Mouse (Mus musculus): Measurements from ENCODE around the gene Tctn3.

Gene Tctn3

DNA sequence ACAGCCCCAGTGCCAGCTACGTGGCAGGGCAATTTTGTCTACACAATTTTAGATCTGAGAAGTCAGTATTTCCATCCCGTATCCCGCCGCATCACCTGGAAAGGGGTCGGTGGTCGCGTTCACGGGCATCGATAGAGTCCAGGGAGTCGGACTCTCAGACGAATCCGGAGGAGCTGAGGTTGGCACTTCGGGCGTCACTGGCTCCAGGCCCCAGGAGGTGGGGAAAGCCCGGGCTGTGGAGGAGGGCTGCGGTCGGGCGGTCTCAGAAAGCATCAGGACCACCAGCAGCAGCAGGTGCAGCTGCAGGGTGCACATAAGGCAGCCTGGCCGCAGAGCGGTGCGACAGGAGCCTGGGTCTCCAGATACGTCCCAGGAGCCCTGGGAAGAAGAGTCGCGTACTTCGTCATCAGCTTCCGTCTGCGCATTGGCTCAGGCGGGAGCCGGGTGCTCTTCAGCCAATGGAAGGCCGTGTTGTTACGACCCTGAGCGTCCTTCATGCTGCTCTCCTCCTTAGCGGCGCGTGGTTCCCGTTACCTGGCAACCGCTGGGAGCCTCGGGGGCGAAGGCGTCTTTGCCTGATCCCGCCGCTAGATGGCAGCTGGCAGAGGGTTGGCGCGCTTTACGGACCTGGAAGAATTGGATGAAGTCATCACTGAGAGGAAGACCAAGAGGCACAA, at the start of gene Tctn3, which contains the start of gene Entpd1:
Gene Tctn3, minus strand, starts transcription at position 404 of the 677 bp plus-strand sequence.
Gene Entpd1, plus strand, starts transcription at position 537 of the 677 bp plus-strand sequence.
- peak; percentile 97 for DNase-seq (ENCODE audit: low read depth, low spot score)

DNA sequence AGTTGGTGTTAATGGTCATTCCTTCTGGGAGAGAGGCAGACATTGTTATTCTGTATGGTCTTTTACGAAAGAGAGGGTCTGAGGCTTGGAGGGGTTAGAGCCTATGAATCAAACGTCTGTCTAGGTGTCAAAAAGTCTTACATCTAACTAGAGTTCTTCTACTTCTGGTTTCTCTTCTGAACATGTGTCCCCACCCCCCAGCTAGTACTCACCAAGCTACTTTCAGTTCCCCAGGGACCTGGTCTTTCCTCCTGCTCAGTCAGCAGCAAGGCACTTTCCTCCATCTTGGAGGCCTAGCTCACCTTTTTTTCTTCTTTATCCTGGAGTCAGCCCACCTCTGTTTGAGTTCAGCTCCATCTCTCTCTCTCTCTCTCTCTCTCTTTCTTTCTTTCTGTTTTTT, 49.1 kb upstream of the Tctn3 start:
- DNase-seq (ENCODE audit: low read depth, low spot score) = peak; percentile 37

DNA sequence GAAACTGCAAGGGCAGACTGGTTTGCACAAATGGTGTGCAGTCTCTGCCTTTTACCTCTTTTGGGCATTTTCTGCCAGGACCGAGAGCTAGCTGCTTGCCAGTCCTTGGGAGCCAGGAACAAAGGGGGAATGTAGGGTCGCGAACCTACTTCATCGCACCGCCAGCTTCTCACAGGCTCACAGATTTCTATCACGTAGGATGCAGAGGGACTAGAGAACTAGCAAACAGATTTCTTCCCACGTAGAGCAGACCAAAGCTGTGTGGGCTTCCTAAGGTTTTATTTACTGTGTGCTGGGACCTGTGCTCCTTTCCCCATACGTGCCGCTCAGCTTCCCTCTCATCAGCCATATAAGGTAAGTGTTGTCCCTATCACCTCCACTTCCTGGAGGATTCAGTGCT, 48.5 kb upstream of the Tctn3 start:
- DNase-seq (ENCODE audit: low read depth, low spot score) = no peak

DNA sequence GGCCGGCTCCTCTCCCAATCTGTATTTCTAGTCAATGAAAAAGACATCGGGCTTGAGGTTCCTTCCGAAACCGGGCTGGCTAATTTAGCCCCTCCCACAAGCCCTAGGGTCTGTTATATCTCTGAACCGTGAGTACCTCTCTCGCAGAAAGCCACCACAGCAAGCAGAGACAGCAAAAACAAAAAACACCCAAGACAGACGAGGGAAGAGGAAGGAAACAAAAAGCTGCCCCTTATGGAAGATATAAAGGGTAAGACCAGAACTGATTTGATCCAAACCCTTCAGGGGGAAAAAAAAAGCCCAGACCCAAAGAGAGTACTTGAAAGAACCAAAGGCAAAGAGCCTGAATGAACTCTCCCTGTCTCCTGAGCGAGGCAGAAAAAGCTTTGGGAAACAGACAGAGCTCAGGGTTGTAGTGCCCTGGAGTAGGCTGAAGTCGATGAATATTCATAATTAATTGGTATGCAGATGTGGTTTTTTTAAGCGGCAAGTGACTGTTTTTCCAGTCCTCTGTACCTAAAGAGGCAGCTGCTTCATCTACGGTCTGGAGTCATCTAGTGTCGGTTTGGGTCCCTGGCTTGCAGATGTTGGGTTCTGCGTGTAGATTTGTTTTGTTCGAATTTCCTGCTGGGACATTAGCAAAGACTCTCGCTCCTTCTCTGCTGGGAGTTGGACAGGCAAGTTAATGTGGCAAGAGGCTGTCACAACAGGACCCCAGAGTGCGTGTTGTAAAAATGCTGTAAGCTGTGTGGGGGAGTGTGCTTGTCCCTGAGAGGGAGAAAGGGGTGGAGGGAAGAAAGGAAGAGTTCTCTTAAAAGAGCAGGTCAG, 47.8 kb upstream of the Tctn3 start:
- DNase-seq (ENCODE audit: low read depth, low spot score) = peak; percentile 21

DNA sequence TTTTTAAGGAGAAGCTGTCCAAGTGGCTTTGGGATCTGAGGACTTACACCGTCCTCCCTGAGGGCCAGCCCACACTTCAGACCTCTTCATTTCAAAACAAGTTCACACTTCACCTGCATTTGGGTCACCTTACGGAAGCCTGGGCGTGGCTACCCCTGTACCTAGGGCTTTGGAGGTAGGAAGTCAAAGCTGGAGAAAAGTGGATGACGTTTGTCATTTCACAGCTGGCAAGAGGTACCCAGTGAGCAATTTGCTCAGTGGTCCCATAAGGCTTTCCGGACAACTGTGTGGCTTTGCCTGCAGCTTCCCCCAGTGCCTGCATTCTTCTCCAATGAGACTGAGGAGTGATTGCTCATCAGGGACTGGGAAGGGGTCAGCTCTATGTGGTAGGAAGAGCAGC, 46.9 kb upstream of the Tctn3 start:
- no peak for DNase-seq (ENCODE audit: low read depth, low spot score)

DNA sequence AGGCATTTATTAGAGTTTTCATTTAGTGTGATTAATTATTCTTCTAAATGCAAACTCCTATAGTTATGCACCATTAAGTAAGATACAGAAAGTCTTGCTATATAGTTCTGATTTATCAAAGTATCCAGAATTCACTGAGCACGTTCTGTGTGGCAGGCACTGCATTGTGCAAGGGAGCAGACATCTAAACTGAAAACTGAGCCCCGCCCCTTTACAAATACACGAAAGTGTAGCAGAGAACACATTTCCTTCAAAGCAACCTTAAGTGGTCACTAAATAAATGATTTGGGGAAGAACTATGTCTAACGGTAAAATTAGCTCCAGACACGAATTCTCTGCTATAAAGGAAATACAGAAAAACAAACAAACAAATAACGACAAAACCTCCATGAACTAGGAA, 46.2 kb upstream of the Tctn3 start:
- DNase-seq (ENCODE audit: low read depth, low spot score) = no peak

DNA sequence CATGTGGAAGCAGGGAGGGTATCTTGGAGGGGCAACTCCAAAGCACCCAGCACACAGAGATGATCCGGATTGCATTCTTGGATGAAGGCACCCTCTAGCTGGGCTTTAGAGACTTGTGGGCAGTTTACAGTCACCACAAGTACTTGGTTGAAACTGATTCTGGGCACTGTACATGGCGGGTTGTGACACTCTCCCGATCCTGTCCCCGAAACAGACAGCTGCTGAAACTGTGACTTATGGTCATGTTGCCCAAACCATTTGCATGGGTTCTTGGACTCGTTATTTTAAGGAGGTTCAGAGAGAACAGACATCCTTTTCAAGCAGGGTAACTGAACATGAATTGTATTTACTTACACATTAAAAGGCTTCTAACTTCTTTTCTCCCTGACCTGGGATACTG, 44.2 kb upstream of the Tctn3 start:
- no peak for DNase-seq (ENCODE audit: low read depth, low spot score)

DNA sequence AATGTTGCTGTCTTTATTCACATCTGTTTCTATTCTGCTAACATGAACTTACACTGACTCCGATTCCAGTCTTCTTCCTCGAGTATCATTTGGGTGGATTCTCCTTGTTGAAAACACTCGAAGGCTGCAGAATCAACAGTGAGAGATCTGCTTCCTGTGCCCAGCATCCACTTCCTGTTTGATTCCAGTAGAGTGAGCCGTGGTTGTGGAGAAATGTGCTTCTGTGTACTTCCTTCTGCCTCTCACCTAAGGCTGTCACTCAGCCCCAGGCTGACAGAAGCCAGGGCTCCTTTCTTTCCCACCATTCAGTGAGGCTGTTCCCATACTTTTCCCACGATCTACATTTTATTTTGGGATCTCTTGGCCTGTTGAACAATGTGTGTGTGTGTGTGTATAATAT, 38.1 kb upstream of the Tctn3 start:
- DNase-seq (ENCODE audit: low read depth, low spot score) = no peak

DNA sequence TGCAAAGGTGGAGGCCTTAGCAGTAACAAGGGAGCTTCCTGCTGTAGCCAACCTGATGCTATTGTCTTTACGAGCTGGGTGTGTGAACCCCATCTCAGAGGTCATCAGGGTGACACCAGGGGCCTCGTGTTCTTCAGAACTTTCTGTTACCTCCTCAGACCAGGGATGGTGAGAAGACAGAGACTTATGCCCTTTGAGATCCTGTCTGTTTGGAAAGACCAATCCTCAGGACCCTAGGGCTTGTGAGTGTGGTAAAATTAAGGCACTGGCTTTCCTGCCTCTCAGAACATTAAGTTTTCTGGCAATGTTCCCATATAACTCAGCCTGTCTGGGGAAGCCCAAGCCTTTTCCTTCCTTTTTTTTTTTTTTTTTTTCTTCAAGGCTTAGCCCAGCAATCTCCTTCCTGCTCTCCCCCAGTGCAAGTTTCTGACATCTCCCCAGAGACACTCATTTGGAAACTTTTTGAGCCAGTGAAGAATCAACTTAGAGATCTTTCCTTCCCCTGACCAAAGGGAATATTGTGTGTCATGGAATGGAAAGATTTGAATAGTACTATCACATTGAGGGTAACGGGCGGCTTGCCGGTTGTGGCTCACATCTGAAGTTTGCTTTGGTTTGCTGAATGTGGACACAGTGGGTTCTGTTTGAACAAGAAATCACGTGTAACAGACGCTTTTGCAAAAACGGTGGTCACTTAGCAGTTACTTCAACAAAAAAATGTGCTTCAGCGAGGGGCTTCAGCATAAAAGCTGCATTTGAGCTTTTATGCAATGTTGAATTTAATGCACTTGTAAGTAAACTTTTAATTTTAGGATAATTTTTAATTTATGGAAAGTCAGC, 35.5 kb upstream of the Tctn3 start:
- DNase-seq (ENCODE audit: low read depth, low spot score) = peak; percentile 69

DNA sequence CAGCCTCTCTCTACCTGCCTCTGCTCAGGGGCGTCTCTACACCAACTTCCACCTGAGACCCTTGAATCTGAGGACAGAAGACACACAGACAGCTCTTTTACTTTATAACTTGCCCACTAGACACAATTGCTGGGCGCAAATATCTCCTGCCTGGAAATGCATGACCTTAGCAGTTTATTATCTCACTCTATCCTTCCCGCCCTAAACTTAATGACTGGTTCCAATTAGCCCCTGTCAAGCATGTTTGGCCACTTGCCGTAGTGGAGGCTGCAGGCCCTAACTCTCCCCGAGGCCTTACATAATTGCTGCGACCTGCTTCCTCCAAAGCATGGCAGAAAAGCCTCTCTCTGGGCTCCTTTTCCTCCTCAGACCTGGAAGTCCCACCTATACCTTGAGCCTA, 34.3 kb upstream of the Tctn3 start:
- DNase-seq (ENCODE audit: low read depth, low spot score) = no peak

DNA sequence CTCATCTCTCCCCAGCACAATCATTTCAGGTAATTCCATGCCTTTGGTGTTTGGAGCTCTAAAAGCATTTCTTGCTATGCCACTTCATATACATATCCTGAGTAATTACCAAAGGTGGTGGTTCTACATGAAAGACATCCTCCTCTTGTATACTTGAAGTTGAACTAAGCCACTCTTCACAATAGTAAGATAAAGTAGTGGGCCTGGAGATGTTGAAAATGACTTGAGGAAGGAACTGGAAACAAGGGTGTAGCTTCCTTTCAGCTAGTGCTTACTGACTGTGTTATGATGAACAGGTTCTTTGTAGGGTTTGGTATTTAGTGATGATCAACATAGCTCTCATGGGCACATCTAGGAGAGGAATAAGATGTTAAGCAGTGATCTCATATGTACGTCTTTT, 31.8 kb upstream of the Tctn3 start:
- no peak for DNase-seq (ENCODE audit: low read depth, low spot score)

DNA sequence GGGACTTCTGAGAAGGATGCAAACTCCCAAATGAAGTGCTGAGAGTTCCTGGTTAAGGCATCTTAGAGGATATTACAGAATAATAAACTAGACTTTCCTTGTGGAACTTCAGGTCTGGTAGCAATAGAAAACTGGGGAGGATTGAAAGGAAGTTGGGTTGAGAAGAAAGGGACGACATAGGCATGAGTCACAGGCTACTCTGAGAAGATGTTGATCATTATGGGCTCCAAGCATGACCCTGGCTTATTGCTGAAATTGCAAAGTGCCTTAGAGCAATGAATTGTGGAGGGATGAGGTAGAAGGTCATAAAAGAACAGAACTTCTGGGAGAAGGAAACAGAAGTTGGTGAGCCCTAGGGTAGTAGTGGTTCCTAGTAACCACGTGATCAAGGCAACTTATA, 28.8 kb upstream of the Tctn3 start:
- no peak for DNase-seq (ENCODE audit: low read depth, low spot score)

DNA sequence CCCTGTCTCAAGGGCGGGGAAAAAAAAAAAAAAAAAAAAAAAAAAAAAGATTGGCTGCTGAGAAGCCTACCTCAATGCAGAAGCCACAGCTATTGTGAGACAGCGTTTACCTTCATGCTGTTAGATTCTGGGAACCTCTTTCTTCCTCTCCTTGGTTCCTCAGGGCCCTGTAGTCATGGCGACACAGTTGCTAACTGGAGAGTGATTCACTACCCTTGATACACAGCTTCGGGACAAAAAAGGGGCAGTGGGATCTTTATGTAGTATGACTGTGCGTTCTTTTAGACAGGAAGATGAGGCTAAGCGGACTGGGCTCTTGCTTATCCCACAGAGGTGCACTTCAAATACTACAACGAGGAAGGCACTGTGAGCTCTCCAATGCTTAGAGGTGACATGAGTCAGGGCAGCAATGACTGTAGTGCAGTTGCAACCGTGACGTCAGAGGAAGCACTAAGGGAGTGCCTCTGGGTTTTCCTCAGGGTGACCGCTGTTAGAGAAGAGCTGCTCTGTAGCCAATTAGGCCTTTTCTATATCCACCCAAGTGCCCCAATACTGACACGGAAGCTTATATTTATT, 27.8 kb upstream of the Tctn3 start:
- DNase-seq (ENCODE audit: low read depth, low spot score) = no peak

DNA sequence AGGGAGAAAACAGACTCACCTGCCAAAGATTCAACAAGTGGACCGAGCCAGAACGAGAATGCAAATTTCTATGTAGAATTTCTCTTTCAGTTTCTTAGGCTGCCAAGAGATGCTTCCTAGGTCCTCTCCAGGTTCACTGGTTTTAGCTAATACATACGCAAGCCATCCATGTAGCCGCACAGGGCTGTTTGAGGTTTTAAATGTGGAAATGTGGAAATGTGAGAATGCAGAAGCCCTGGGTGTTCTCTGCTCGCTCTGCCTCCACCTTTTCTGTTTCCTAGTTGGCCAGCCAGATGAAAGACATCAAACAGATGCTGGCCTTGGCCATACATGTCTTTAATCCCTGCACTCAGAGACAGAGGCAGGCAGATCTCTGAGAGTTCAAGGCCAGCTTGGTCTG, 26.5 kb upstream of the Tctn3 start:
- DNase-seq (ENCODE audit: low read depth, low spot score) = no peak

DNA sequence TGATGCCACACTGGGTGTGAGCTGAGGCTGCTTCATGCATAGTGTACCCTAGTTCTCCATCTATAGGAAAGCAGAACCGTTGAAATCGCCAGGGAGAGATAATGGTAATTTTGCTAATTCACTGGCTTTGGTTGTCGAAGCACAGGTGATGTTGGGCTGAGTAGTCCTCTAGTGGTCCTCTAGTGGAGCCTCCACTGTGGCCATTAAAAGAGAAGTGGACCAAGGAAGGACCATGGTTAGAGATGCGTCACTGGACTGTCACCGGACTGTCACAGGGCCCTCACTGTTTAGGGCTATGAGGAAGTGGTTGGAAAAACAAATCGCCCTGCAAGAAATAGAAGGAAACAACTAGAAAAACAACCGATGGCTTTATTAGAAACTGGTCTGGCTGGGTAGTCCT, 25.6 kb upstream of the Tctn3 start:
- DNase-seq (ENCODE audit: low read depth, low spot score) = peak; percentile 26

DNA sequence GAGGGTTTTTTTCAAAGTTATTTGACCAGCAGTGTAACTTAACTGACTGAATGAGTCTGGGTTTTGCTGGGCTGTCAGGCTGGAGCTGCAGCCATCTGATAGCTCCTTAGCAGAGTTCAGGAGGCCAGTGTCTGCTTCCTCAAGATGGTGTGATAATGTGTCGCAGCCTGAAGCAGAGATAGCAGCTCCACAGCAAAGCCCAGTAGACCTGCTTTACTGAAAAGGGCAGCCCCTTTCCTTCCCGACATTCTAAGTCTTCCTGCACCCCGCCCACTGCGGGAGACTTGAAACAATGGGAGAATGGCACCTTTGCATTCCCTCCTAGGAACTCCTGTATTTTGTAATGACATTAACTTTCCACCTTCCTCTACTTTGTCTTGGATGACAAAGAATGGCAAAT, 25.1 kb upstream of the Tctn3 start:
- DNase-seq (ENCODE audit: low read depth, low spot score) = peak; percentile 20

DNA sequence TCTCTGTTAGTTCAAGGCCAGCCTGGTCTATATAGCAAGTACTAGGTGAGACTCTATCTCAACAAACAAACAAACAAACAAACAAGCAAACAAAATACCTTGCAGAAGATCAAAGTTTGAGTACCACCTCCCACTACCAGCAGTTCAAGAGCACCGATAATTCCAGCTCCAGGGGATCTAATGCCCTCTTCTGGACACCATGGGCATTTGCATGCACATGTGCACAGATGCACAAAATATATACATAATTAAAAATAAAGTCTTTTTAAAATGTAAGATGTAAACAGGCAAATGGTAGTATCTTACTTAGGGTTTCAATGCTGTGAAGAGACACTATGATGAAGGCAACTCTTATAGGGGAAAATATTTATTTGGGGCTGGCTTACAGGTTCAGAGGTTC, 21.1 kb upstream of the Tctn3 start:
- DNase-seq (ENCODE audit: low read depth, low spot score) = no peak

DNA sequence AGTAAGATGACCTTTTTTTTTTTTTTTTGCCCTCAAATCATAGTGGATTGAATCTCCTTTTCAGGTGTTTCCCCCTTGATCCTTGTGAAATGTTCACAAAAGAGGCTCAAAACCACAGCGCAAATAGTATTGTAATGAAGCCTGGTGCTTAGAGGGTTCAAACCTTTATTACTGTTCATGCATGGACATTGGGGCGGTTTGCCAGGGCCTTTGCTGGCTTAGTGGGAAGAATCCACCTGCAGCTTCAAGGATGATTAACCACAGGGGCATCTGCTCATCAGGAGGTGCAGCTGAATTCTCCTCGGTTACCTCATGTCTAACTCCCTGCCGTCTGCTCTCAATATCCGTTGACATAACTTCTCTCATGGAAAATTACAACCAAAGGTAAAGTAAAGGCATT, 20.6 kb upstream of the Tctn3 start:
- no peak for DNase-seq (ENCODE audit: low read depth, low spot score)

DNA sequence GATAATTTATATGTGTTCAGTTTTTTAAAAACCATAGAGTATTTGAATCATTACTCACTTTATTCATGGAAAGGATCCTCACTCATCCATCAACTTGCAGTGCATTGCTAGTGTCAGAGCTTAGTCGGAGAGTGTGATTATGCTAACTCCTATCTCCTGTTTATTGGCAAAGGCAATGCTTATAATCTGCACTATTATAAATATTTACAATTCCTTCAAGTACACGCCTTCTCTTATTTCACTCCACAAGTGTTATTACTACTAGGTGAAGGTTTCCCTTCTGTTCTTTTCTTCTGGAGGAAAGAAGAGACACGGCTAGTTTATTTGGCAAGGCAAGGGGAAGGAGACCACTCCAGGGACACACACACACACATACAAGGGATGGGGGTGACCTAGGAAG, 20.2 kb upstream of the Tctn3 start:
- DNase-seq (ENCODE audit: low read depth, low spot score) = no peak

DNA sequence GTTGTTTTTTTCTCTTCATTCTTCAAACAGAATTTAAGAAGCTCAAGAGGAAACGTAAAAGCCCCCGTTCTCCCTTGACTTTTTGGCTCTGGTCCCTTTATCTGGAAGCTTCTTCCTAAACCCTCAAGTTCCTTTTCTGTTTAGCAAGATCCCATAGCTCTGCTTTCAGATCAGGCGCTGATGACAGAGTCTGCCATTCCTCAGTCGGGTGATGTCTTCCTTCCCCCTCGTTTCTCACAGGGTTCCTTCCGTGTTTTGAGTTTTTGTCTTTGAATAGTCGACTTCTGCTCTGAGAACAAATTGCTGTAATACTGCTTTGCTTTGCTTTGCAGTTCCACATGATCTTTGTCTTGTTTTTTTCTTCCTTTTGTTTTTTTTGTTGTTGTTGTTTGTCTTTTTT, 18.6 kb upstream of the Tctn3 start:
- peak; percentile 35 for DNase-seq (ENCODE audit: low read depth, low spot score)

DNA sequence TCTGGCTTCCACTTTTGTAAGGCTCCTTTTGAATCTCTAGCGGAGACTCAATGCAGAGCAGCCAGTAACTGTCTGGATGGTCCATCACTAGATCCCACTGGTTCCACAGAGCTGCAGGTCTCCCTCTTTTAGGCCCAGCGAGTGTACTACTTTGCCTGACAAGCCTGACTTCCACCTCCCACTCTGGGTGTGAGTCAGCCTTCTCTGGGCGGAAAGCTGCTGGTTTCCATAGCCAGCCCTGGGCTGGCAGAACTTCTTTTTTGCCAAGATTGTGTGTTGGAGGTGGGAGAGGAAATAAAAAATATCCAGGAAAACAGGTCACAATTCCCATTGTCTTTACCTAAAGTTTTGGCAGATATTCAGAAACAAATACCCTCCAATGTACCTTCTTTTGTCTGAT, 18.1 kb upstream of the Tctn3 start:
- no peak for DNase-seq (ENCODE audit: low read depth, low spot score)

DNA sequence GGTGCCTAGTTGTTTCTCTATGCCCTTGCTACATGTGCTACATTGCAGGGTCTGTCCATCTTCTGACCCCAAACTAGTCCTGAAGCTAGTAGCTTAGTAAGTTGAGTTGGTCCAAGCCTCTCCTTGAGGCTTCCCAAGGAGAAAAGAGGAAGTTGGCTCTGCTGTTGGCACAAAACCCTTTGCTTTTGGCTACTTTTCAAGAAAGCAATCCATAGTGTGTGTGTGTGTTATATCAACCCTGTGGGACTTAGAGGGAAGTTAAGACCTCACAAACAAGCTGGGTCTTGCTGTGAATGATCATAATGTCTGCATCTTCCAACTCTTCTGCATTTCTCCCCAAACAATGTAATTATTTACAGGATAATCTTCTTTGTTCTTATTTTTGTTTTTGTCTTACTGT, 16.9 kb upstream of the Tctn3 start:
- no peak for DNase-seq (ENCODE audit: low read depth, low spot score)
